In genomic region chr4:39926594-39926993, GRCm38 (mm10) we compare ENCODE assay signal across 16 mouse cellular contexts.
"Had no signal": no experiment of that assay in that cellular context is flagged by ENCODE, and none has a peak within 500 bp of the region (broad histone marks: within the 10 kb centered on the region; RNA-seq: fewer than 3 reads in every experiment).

No protein-coding gene starts in this region.

- ATAC-seq: midbrain, embryonic 13.5 days; midbrain, embryonic 15.5 days had no signal

- H3K27ac ChIP-seq: macrophage; midbrain, embryonic 13.5 days; midbrain, embryonic 15.5 days; neural tube, embryonic 13.5 days; stomach, embryonic 15.5 days; stomach, postnatal 0 days had no signal

- H3K9ac ChIP-seq: lung, embryonic 14.5 days; midbrain, embryonic 13.5 days; midbrain, embryonic 15.5 days; neural tube, embryonic 13.5 days; stomach, embryonic 15.5 days had no signal

- DNase-seq: lung, adult 18-20 months; lung, embryonic 14.5 days; lung, postnatal 14 days; lung, postnatal 36 days; right cerebral cortex, postnatal 14 days; thymus, adult 2 months; thymus, postnatal 25 days; thymus, postnatal 4 days had no signal

- H3K4me1 ChIP-seq: megakaryocyte, embryonic 14.5 days; midbrain, embryonic 13.5 days; midbrain, embryonic 15.5 days; neural tube, embryonic 13.5 days; stomach, embryonic 15.5 days had no signal

- H3K4me2 ChIP-seq: lung, embryonic 14.5 days; midbrain, embryonic 11.5 days; midbrain, embryonic 13.5 days; midbrain, embryonic 15.5 days; neural tube, embryonic 13.5 days; stomach, embryonic 15.5 days had no signal

- H3K9me3 ChIP-seq: megakaryocyte, embryonic 14.5 days; midbrain, embryonic 13.5 days; midbrain, embryonic 15.5 days; neural tube, embryonic 13.5 days; stomach, embryonic 15.5 days had no signal

- H3K4me3 ChIP-seq: megakaryocyte, embryonic 14.5 days; midbrain, embryonic 13.5 days; midbrain, embryonic 15.5 days; neural tube, embryonic 13.5 days; stomach, embryonic 15.5 days had no signal

- H3K36me3 ChIP-seq: midbrain, embryonic 13.5 days; midbrain, embryonic 15.5 days; neural tube, embryonic 13.5 days; stomach, embryonic 15.5 days had no signal

- H3K27me3 ChIP-seq: megakaryocyte, embryonic 14.5 days; midbrain, embryonic 13.5 days; midbrain, embryonic 15.5 days; neural tube, embryonic 13.5 days; stomach, embryonic 15.5 days had no signal
